Mouse (Mus musculus) megakaryocyte, embryonic 14.5 days (primary cell): ENCODE data around the gene Gm17606. TPM values are rescaled to one million over a fixed set of nuclear protein-coding genes. Genes with fewer than 3 reads are reported as not detected.

Experiments used
- H3K27me3 ChIP-seq: replicated peaks from 2 replicates; pipeline ENCODE3; 2012; ENCODE audit warnings: inconsistent platforms
- H3K36me3 ChIP-seq: replicated peaks from 2 replicates; pipeline ENCODE3; 2012; ENCODE audit warnings: low read length, inconsistent platforms, mixed read lengths
- H3K4me1 ChIP-seq: 2 replicates; pipeline ENCODE4 v1.6.1; 2012; ENCODE audit warnings: inconsistent platforms
- H3K4me3 ChIP-seq: replicated peaks from 2 replicates; pipeline ENCODE3; 2012; ENCODE audit warnings: moderate library complexity, mild to moderate bottlenecking, inconsistent platforms
- H3K9me3 ChIP-seq: 2 replicates; pipeline ENCODE4 v1.6.1; 2012; ENCODE audit warnings: inconsistent platforms
- FLI1 ChIP-seq: IDR thresholded peaks from 2 replicates; pipeline ENCODE4 v1.6.1; 2012; ENCODE audit warnings: low read length, inconsistent platforms, mixed read lengths
- GATA1 ChIP-seq: IDR thresholded peaks from 3 replicates; pipeline ENCODE4 v1.6.1; 2012; ENCODE audit warnings: mixed read lengths, low read length, inconsistent platforms, borderline replicate concordance
- polyA plus RNA-seq: library from polyadenylated mRNA; stranded (reverse); fragments of >175 nt; gene quantifications from 2 replicates; pipeline ENCODE4 v1.2.3, GENCODE M21; 2012; ENCODE audit warnings: low replicate concordance; ENCODE audit not compliant: insufficient read depth

The Gm17606 gene
- polyA plus RNA-seq = not detected in 2 replicates

GRCm38 (mm10) chr14:54640946-54641304 lies at the start of gene Gm17606:
Gene Gm17606 (plus strand): TSS chr14:54640952.
- Histone ChIP-seq H3K4me3 (peak within 1 kb of the TSS; percentile 95), H3K4me1 (peaks cover 29% of the 10 kb centered on the region), H3K36me3 (peaks cover 59% of the 10 kb centered on the region), H3K9me3 (no peaks in the 10 kb centered on the region), H3K27me3 (peaks cover 31% of the 10 kb centered on the region)
- no peak for TF ChIP-seq FLI1
- no peak for TF ChIP-seq GATA1

- Histone ChIP-seq H3K4me3 (no peak overlapping the region), H3K9me3 (no peaks in the 10 kb centered on the region), H3K4me1 (peaks cover 64% of the 10 kb centered on the region), H3K27me3 (no peaks in the 10 kb centered on the region), H3K36me3 (peaks cover 34% of the 10 kb centered on the region)
- TF ChIP-seq GATA1 = no peak
- TF ChIP-seq FLI1 = no peak
Observed at GRCm38 (mm10) chr14:54591056-54591455, 49.7 kb upstream of the Gm17606 start.

- no peaks in the 10 kb centered on the region for H3K9me3 ChIP-seq
- no peaks in the 10 kb centered on the region for H3K27me3 ChIP-seq
- peak overlapping the region; percentile 85 for H3K4me3 ChIP-seq
- peaks cover 67% of the 10 kb centered on the region for H3K4me1 ChIP-seq
- no peak for TF ChIP-seq FLI1
- TF ChIP-seq GATA1 = peak; percentile 49; the same call in 1 of the 3 replicates
- peaks cover 32% of the 10 kb centered on the region for H3K36me3 ChIP-seq
Observed at GRCm38 (mm10) chr14:54592319-54592934, 48.3 kb upstream of the Gm17606 start.

DNA sequence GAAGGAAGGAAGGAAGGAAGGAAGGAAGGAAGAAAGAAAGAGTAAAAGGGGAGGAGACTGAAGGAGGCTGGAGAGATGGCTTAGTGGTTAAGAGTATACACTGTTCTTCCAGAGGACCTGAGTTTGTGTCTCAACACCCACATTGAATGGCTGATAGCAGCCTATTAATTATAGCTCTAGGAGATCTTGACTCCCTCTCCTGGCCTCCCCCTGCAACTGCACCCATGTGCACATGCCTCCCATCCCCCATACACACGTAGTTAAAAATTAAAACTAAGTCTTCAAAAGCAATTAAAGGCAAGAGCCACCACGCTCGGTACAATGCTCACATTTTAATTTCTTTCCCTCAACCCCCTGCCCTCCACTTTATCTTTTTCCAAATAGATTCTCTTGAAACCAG lies 46.7 kb upstream of the Gm17606 start:
- Histone ChIP-seq H3K36me3 (peaks cover 38% of the 10 kb centered on the region), H3K9me3 (no peaks in the 10 kb centered on the region), H3K4me1 (peaks cover 59% of the 10 kb centered on the region), H3K27me3 (no peaks in the 10 kb centered on the region), H3K4me3 (no peak overlapping the region)
- TF ChIP-seq FLI1 = no peak
- TF ChIP-seq GATA1 = no peak

- no peaks in the 10 kb centered on the region for H3K9me3 ChIP-seq
- TF ChIP-seq GATA1 (no peak), FLI1 (no peak)
- peak overlapping the region; percentile 48 for H3K4me3 ChIP-seq
- peaks cover 58% of the 10 kb centered on the region for H3K4me1 ChIP-seq
- H3K36me3 ChIP-seq = peaks cover 40% of the 10 kb centered on the region
- no peaks in the 10 kb centered on the region for H3K27me3 ChIP-seq
Observed at GRCm38 (mm10) chr14:54594631-54595414, 45.9 kb upstream of the Gm17606 start.

GRCm38 (mm10) chr14:54597084-54597483 lies 43.7 kb upstream of the Gm17606 start:
- H3K27me3 ChIP-seq = no peaks in the 10 kb centered on the region
- peaks cover 51% of the 10 kb centered on the region for H3K4me1 ChIP-seq
- no peak overlapping the region for H3K4me3 ChIP-seq
- no peaks in the 10 kb centered on the region for H3K9me3 ChIP-seq
- H3K36me3 ChIP-seq = peaks cover 26% of the 10 kb centered on the region
- TF ChIP-seq GATA1 (no peak), FLI1 (no peak)

DNA sequence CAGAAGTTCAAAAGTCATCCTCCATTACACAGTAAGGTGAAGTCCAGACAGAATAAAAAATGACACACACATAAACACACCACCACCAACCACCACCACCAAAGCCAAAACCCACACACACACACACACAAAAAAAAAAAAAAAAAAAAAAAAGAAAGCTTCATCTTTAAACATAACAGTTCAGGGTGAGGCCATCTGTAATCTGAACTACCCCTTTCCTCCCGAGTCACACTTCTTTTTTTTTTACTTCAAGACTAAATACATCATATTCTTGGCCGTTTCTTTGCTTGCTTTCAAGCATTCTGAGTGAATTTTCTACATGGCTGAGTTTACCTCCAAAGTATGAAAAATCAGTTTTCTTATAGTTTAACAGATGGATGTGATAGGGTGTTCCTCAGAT lies 39.2 kb upstream of the Gm17606 start:
- peaks cover 8% of the 10 kb centered on the region for H3K36me3 ChIP-seq
- H3K27me3 ChIP-seq = no peaks in the 10 kb centered on the region
- H3K4me3 ChIP-seq = no peak overlapping the region
- peaks cover 45% of the 10 kb centered on the region for H3K4me1 ChIP-seq
- no peaks in the 10 kb centered on the region for H3K9me3 ChIP-seq
- TF ChIP-seq GATA1 = no peak
- TF ChIP-seq FLI1 = no peak

DNA sequence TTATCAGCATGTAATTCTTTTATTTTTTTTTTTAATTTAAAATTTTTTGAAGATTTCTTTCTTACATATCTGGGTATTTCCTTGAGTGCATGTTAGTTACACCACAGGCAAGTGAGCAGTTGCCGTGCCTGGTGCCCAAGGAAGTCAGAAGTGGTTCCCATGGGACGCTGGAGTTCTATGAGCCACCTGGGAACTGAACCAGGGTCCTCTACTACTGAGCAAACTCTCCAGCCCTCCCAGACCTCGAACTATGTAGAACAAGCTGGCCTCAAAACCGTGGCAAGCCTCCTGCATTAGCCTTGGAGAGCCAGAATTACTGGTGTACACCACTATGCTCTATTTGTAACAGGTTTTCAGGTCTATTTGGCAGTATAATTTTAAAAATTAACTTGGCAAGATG lies 38.1 kb upstream of the Gm17606 start:
- Histone ChIP-seq H3K27me3 (no peaks in the 10 kb centered on the region), H3K4me3 (peak overlapping the region; percentile 96), H3K36me3 (peaks cover 8% of the 10 kb centered on the region), H3K4me1 (peaks cover 45% of the 10 kb centered on the region), H3K9me3 (no peaks in the 10 kb centered on the region)
- no peak for TF ChIP-seq GATA1
- no peak for TF ChIP-seq FLI1

DNA sequence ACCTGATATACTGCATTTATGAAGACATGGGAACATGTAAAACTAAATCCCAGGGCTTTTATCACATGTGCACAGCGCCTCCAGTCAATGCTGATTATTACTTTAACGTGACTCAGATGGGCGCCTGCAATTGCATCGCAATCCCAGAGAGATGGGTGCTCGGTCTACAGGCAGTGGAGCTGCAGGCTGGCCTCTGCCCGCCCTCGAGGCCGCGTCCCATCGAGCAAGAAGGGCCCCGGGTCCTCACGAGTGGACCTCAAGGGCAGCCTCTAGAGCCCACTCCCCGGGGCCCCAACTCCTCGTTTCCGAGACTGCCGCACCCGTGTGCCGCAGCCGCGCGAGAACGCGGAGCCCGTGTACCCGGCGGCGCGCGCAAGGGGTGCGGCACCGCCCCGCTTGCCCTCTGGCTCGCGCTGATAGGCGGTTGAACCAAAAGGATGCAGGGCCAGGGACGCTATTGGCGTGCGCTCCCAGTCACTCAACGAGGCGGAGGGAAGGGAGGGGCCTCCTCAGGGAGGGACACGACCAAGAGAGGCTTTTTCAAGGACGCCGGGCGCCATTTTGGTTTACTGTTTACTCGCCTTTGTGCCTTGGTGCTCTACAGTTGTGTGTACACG lies 37.6 kb upstream of the Gm17606 start:
- Histone ChIP-seq H3K27me3 (no peaks in the 10 kb centered on the region), H3K4me3 (peak overlapping the region; percentile 96), H3K36me3 (peaks cover 8% of the 10 kb centered on the region), H3K9me3 (no peaks in the 10 kb centered on the region), H3K4me1 (peaks cover 45% of the 10 kb centered on the region)
- TF ChIP-seq GATA1 = no peak
- TF ChIP-seq FLI1 = no peak

GRCm38 (mm10) chr14:54603686-54604085 lies 37.1 kb upstream of the Gm17606 start:
- Histone ChIP-seq H3K27me3 (no peaks in the 10 kb centered on the region), H3K36me3 (peaks cover 6% of the 10 kb centered on the region), H3K4me3 (peak overlapping the region; percentile 96), H3K9me3 (no peaks in the 10 kb centered on the region), H3K4me1 (peaks cover 45% of the 10 kb centered on the region)
- TF ChIP-seq GATA1 = no peak
- TF ChIP-seq FLI1 = no peak
